Mouse (Mus musculus) E14TG2a.4 (cell line): ENCODE measurements at regions not wholly inside any gene's neighbourhood (a gene's known extent, or its start where the extent isn't known, plus 50 kb on each side); places are given as distances from the start of the nearest gene placed in this dataset.

ENCODE experiments used
- CTCF ChIP-seq: conservative IDR thresholded peaks from 2 replicates; pipeline ENCODE4 v1.5.1; 2014; ENCODE audit warnings: low read length
- NANOG ChIP-seq: IDR thresholded peaks from 2 replicates; pipeline ENCODE4 v1.6.1; 2014; ENCODE audit warnings: borderline replicate concordance, low read length, mixed read lengths
- POU5F1 ChIP-seq: IDR thresholded peaks from 2 replicates; pipeline ENCODE4 v1.6.1; 2014; ENCODE audit warnings: low read length, borderline replicate concordance

DNA sequence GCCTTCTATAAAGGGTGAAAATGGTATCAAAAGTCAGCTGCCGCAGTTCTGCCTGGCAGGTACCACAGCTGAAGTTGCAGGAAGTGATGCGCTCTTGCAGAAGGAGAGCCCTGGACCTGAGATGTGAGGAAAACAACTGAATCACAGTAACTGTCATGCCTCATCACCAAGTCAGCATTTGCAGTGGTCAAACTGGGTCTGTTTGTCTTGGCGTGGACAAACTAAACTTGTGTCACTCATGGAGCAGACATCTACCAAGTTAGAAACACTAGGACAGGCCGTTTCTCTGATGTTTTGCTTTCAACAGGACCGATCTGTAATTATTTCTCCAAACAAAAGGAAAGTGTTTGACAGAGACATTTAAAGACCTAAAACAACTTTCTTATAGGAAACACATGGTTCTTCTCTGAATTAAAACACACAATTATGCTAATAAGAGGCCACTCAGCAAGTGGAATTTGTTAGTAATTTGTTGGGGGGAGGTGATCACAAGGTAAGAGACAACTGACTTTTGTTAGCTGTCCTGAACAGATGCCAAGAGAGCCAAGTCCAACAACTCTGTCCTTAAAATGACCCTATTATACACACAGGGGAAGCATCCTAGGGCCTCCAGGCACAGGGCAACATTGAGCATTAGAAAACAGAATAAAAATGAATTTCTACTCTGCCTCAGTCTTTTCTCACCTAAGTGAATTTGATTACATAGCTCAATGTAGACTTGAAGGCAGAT is 470.2 kb downstream of the Ebf1 start:
- TF ChIP-seq CTCF (no peak), POU5F1 (no peak), NANOG (no peak)
